Mouse (Mus musculus) liver, embryonic 14.5 days (tissue): ENCODE measurements around the gene Pla2g3. TPM values are rescaled to one million over a fixed set of nuclear protein-coding genes. Genes with fewer than 3 reads are reported as not detected.

Source experiments
- ATAC-seq: fragments of 200-750 bp; cut with Nextera tagmentation; 2 replicates; pipeline ENCODE4 v1.8.0; 2017; ENCODE audit warnings: moderate number of reproducible peaks, mild to moderate bottlenecking, moderate library complexity; ENCODE audit not compliant: insufficient read depth
- DNase-seq, 3 experiments: peaks; one replicate each; pipeline ENCODE4 v3.0.0-alpha.2; 2012 to 2013; ENCODE audit warnings: low read depth in 3 of 3, low spot score in 3 of 3
- H3K27ac ChIP-seq: fragments of 300-500 bp; sonication (generic); 2 replicates; pipeline ENCODE4 v1.5.1; 2014; ENCODE audit warnings: moderate library complexity, mild to moderate bottlenecking, control low read depth, inconsistent platforms
- H3K27me3 ChIP-seq: fragments of 300-500 bp; sonication (generic); 2 replicates; pipeline ENCODE4 v1.6.1; 2014; ENCODE audit warnings: mild to moderate bottlenecking, low read length, moderate library complexity; ENCODE audit not compliant: control insufficient read depth, insufficient read depth
- H3K36me3 ChIP-seq: fragments of 300-500 bp; sonication (generic); replicated peaks from 2 replicates; pipeline ENCODE4 v1.6.1; 2014; ENCODE audit warnings: low read depth; ENCODE audit not compliant: control insufficient read depth, insufficient read depth
- H3K4me1 ChIP-seq, 2 experiments: fragments of 200-500 bp in 1 of 2; fragments of 300-500 bp in 1 of 2; sonication (generic) in 1 of 2; replicated peaks; 2 replicates each; pipeline ENCODE4 v1.6.1; 2012 to 2014; ENCODE audit warnings: antibody characterized with exemption in 1 of 2, inconsistent platforms in 1 of 2, low read length in 1 of 2; ENCODE audit not compliant: control insufficient read depth in 2 of 2, insufficient read depth in 2 of 2
- H3K4me2 ChIP-seq: fragments of 300-500 bp; sonication (generic); 2 replicates; pipeline ENCODE4 v1.6.1; 2014; ENCODE audit warnings: low read depth, mild to moderate bottlenecking, control low read depth, moderate library complexity
- H3K4me3 ChIP-seq, 2 experiments: fragments of 200-500 bp in 1 of 2; fragments of 300-500 bp in 1 of 2; sonication (generic) in 1 of 2; 2 replicates each; pipeline ENCODE4 v1.5.1; 2012 to 2014; ENCODE audit warnings: low read depth in 2 of 2, low read length in 2 of 2, mild to moderate bottlenecking in 2 of 2, control low read depth in 1 of 2, inconsistent platforms in 1 of 2, moderate library complexity in 1 of 2; ENCODE audit not compliant: insufficient read depth in 1 of 2
- H3K9ac ChIP-seq: fragments of 300-500 bp; sonication (generic); replicated peaks from 2 replicates; pipeline ENCODE4 v1.6.1; 2014; ENCODE audit warnings: mild to moderate bottlenecking, control low read depth, moderate library complexity
- H3K9me3 ChIP-seq: fragments of 300-500 bp; sonication (generic); 2 replicates; pipeline ENCODE4 v1.6.1; 2016; ENCODE audit warnings: low read length, mixed read lengths; ENCODE audit not compliant: control insufficient read depth
- CTCF ChIP-seq: IDR thresholded peaks from 2 replicates; pipeline ENCODE4 v1.5.1; 2016; ENCODE audit warnings: antibody characterized with exemption, low read depth, control low read depth
- EP300 ChIP-seq: IDR thresholded peaks from 2 replicates; pipeline ENCODE4 v1.6.1; 2016; ENCODE audit warnings: antibody characterized with exemption, low read depth
- WGBS: fragments of 180-500 bp; shearing (Covaris S2); extraction: QIAGEN DNeasy Blood & Tissue Kit; methylation state at CpG from one replicate; pipeline ENCODE4 v1.1.7; 2014; ENCODE audit not compliant: insufficient replicate concordance; 5-methylcytosine and 5-hydroxymethylcytosine counted together
- polyA plus RNA-seq, 2 experiments: library from polyadenylated mRNA; depleted of rRNA in 1 of 2; stranded (reverse) in 1 of 2; unstranded in 1 of 2; fragments of >200 nt; fragmentation: Nextera tagmentation in 1 of 2; extraction: Ambion mirVana in 1 of 2; gene quantifications; 2 replicates each; pipeline versions ENCODE4 v1.2.1 to v1.2.3; 2012 to 2014

Gene Pla2g3
- polyA plus RNA-seq, 2 experiments: 0.04 to 0.06 TPM

DNA sequence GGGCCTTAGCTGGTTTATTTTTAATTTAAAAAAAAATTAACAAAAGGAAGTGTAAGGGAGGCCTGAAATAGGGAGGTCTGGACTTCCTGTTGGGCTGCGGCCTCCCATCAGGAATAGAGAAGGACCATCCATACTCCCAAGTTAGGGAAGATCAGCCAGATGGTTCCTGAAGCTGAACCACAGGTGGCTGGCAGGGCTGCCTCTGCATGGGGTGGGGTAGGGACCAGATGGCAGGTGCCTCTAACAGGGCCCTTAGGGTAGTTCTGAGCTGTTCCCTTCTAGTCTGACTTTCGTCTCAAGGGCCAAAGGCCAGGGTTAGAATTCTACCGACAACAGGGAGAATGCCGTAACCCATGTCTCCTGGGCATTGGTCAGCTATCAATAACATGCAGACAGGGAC, 27.6 kb downstream of the Pla2g3 start:
- peaks cover 31% of the 10 kb centered on the region for H3K27me3 ChIP-seq
- H3K4me1 ChIP-seq: peaks cover 0 to 2% of the 10 kb centered on the region in 2 experiments; a peak in 1 of 4 replicates
- H3K4me3 ChIP-seq: no peak overlapping the region
- no peaks in the 10 kb centered on the region for H3K36me3 ChIP-seq
- no peak overlapping the region for H3K9ac ChIP-seq
- 52% methylated on average over 4 of the region's 4 CpGs for WGBS
- no peak for TF ChIP-seq CTCF
- TF ChIP-seq EP300: no peak
- H3K4me2 ChIP-seq: no peak overlapping the region
- no peak overlapping the region for H3K27ac ChIP-seq
- H3K9me3 ChIP-seq: no peaks in the 10 kb centered on the region
- no peak for ATAC-seq
- no peak for DNase-seq

DNA sequence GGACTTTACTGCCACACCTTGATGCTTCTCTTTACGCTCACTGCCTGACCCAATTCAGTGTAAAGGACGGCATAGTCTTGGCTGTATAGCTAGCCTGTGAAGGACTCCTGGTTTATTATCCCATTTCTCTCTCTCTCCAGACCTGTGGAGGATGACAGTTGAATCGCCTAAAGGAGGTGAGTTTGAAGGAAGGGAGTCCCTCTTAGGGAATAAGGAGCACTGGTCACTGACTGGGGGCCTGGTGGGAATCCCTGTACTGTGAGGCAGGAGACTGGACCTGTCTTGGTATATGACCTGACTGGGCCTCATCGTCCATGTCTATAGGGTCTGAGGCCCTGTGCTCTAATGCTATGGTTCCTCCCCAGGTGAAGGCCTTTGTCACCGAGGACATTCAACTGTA, 28.0 kb downstream of the Pla2g3 start:
- no peak overlapping the region for H3K9ac ChIP-seq
- peaks cover 31% of the 10 kb centered on the region for H3K27me3 ChIP-seq
- H3K9me3 ChIP-seq: no peaks in the 10 kb centered on the region
- TF ChIP-seq CTCF (no peak), EP300 (no peak)
- peaks cover 0 to 2% of the 10 kb centered on the region in 2 experiments; a peak in 1 of 4 replicates for H3K4me1 ChIP-seq
- H3K27ac ChIP-seq: no peak overlapping the region
- H3K36me3 ChIP-seq: no peaks in the 10 kb centered on the region
- WGBS: 55% methylated on average over 5 of the region's 5 CpGs
- no peak overlapping the region for H3K4me3 ChIP-seq
- H3K4me2 ChIP-seq: no peak overlapping the region
- ATAC-seq: no peak
- DNase-seq: no peak

DNA sequence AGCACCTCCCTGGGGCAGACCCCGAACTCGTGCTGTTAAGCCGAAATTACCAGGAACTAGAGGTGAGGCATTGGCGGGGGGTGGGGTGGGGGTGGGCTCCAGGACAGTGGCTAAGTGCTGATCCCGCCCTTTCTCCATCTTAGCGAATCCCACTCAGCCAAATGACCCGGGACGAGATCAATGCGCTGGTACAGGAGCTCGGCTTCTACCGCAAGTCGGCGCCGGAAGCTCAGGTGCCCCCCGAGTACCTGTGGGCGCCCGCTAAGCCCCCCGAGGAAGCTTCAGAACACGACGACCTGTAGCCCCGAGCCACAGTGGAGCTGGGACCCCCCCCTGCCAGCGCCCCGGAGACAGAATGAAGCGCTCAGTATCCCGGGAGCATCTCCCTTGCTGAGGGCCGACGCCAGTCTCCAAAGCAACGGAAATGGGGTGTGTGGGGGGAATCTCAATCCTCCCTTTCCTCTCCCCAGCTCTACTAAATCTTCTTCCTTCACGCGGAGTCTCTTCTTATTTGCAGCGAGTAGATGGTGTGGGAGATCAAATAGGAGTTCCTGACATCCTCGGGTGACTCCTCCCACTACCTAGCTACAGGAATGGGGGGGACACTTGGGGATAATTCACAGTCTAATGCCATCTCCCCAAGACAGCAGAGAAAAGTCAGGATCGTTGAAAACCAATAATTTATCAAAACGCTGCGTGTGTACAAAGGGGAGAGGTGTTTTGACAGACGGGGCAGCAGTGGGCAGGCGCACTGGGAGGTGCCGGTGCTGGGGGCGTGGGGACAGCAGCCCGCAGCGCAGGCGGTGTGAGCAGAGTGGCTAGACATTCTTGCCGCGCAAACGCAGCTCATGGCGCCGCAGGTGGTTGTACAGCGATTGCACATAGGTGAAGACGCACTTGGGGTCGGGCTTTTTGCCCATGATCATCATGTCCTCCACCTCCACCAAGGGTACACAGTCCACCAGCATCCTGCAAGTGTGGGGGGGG, 29.1 kb downstream of the Pla2g3 start:
- no peak for DNase-seq
- no peak for ATAC-seq
- Histone ChIP-seq H3K4me3 (no peak overlapping the region), H3K27me3 (peaks cover 31% of the 10 kb centered on the region), H3K9ac (no peak overlapping the region), H3K4me2 (peak overlapping the region; percentile 39), H3K27ac (no peak overlapping the region), H3K9me3 (no peaks in the 10 kb centered on the region), H3K4me1 (peaks cover 0 to 2% of the 10 kb centered on the region in 2 experiments; a peak in 1 of 4 replicates), H3K36me3 (no peaks in the 10 kb centered on the region)
- TF ChIP-seq CTCF (no peak), EP300 (no peak)
- 4% methylated on average over 50 of the region's 50 CpGs for WGBS

DNA sequence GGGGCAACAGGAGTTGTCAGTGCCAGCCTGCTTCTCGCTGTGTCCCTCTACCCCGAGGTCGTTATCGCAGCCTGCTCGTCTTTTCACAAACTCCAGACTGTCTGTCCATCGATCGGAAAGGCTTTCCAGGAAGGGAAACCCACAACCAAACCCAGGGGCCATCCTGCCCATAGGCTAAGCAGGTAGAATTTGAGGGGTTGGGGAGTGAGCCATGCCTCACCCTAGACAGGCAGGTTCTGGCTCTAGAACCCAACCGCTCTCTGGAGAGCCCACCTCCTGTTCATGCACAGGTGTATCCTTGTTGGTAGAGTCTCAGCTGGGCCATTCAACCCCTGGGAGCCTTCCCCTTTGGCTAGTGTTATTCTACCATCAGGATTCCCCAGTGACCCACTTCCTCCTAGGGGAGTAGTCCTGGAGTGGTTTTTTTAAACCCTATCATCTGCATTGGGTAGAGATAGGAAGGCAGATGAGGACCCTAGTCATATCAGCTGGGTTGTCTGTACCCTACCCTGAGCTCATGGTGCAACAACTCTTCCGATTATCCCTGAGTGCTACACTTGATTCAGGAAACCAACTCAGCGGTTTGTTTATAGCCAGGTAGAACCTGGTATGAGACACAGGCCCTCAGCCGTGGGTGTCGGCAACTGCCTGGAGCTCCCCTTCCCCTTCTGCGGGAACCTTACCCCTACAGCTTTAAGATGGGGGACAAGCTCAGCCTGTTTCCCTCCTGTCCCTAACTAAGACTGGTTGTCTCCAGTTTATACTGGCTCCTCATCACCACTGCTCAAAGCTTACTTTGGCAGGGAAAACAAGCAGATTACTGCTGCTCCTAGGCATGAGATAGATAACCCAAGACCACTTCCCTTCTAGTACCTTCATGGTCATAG, 30.0 kb downstream of the Pla2g3 start:
- no peak overlapping the region for H3K4me3 ChIP-seq
- peaks cover 31% of the 10 kb centered on the region for H3K27me3 ChIP-seq
- no peak overlapping the region for H3K27ac ChIP-seq
- H3K4me1 ChIP-seq: peaks cover 0 to 2% of the 10 kb centered on the region in 2 experiments; a peak in 1 of 4 replicates
- ATAC-seq (no peak), DNase-seq (no peak)
- H3K9me3 ChIP-seq: no peaks in the 10 kb centered on the region
- H3K9ac ChIP-seq: no peak overlapping the region
- no peak for TF ChIP-seq EP300
- TF ChIP-seq CTCF: no peak
- H3K4me2 ChIP-seq: peak overlapping the region; percentile 39; the same call in 1 of the 2 replicates
- WGBS: 28% methylated on average over 13 of the region's 13 CpGs
- H3K36me3 ChIP-seq: no peaks in the 10 kb centered on the region
